Mouse (Mus musculus): Measurements from ENCODE around the gene Ltbr.

DNA sequence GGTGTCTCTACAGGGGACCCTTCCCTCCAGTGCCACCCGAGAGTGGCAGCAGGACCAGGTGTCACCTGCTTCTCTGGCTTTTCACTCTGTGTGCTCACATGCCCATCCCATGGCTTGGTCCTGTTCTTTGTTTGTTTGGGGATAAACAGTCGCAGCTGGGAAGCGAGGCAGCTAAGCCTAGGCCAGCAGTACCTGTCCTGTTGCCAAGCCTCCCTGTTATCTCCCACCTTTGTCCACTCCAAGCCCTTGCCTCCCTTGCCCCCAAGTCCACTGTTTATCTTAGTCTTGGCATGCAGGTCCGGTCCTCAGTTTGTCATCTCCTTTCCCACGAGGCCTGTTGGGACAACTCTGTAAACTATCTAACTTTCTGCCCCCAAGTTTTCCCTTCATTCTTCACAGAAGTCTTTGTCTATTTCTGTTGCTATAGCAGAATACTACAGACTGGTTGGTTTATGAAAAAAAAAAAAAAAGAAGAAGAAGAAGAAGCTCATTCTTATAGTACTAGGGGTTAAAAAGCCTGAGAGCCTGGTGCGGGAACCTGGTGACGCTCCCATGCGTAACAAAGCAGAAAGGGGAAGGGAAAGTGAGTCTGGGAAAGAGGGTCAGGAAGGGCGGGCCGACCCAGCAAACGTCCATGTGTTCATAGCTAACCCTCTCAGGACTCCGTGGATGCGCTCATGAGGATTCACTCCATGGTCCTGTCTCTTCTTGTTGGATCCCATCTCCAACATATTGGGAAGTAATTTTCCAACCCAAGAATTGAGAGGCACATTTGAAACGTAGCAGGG, 19.6 kb upstream of the Ltbr start:
- TF ChIP-seq CTCF (conservative IDR thresholded peaks at IDR 0.05; ENCODE audit: insufficient read depth, insufficient read length, low read depth, low read length) (no peak), POLR2A (IDR thresholded peaks at IDR 0.05; ENCODE audit: low read depth, low read length) (no peak)
